Mouse (Mus musculus) liver, embryonic 13.5 days (tissue): ENCODE results near the gene Fyb. TPM values are rescaled to one million over a fixed set of nuclear protein-coding genes. Genes with fewer than 3 reads are reported as not detected.

Experiments
- ATAC-seq: fragments of 200-750 bp; cut with Nextera tagmentation; 2 replicates; pipeline ENCODE4 v1.8.0; 2017; ENCODE audit warnings: low read depth, mild to moderate bottlenecking, moderate number of reproducible peaks, moderate library complexity
- DNase-seq: peaks from one replicate; pipeline ENCODE4 v3.0.0; 2022
- H3K27ac ChIP-seq: fragments of 300-500 bp; sonication (generic); 2 replicates; pipeline ENCODE4 v1.5.1; 2015; ENCODE audit warnings: moderate library complexity, mild to moderate bottlenecking, inconsistent platforms
- H3K27me3 ChIP-seq: fragments of 300-500 bp; sonication (generic); 2 replicates; pipeline ENCODE4 v1.6.1; 2015; ENCODE audit warnings: mild to moderate bottlenecking, inconsistent platforms
- H3K36me3 ChIP-seq: fragments of 300-500 bp; sonication (generic); 2 replicates; pipeline ENCODE4 v1.6.1; 2015; ENCODE audit warnings: mild to moderate bottlenecking, inconsistent platforms
- H3K4me1 ChIP-seq: fragments of 300-500 bp; sonication (generic); replicated peaks from 2 replicates; pipeline ENCODE4 v1.6.1; 2015; ENCODE audit warnings: inconsistent platforms
- H3K4me2 ChIP-seq: fragments of 300-500 bp; sonication (generic); 2 replicates; pipeline ENCODE4 v1.6.1; 2015; ENCODE audit warnings: inconsistent platforms, mild to moderate bottlenecking, moderate library complexity
- H3K4me3 ChIP-seq: fragments of 300-500 bp; sonication (generic); replicated peaks from 2 replicates; pipeline ENCODE4 v1.5.1; 2015; ENCODE audit warnings: mild to moderate bottlenecking, inconsistent platforms
- H3K9ac ChIP-seq: fragments of 300-500 bp; sonication (generic); 2 replicates; pipeline ENCODE4 v1.6.1; 2015; ENCODE audit warnings: mild to moderate bottlenecking, inconsistent platforms
- H3K9me3 ChIP-seq: fragments of 300-500 bp; sonication (generic); replicated peaks from 2 replicates; pipeline ENCODE4 v1.6.1; 2016; ENCODE audit warnings: inconsistent platforms
- WGBS: fragments of 180-500 bp; shearing (Covaris S2); methylation state at CpG from one replicate; pipeline ENCODE4 v1.1.7; 2015; ENCODE audit not compliant: insufficient replicate concordance; 5-methylcytosine and 5-hydroxymethylcytosine counted together
- polyA plus RNA-seq: library from polyadenylated mRNA; unstranded; fragments of >200 nt; fragmentation: Nextera tagmentation; extraction: Ambion mirVana; gene quantifications from 2 replicates; pipeline ENCODE4 v1.2.1, GENCODE M21; 2015

Gene Fyb
- polyA plus RNA-seq, 1 experiment from 2014 or later = 27.5 TPM

DNA sequence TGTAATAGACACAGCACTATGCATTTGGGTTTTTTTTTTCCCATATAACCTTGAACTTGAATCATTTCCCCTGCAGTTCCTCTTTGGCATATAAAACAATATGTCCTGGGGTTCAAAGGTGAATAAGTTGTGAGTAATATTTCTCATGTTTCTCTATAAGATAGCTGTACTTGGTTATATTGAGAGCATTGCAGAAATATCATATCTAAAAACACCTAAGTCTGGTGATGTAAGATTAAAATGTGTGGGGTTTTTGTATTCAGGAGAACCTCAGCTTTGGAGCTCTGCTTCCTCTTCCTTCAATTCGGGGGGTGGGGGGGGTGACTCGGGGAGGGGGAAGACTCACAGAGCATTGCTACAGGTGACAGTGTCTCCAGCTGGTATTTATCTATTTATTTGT lies 40.0 kb downstream of the Fyb start:
- Histone ChIP-seq H3K9ac (no peak overlapping the region), H3K27me3 (no peaks in the 10 kb centered on the region), H3K36me3 (no peaks in the 10 kb centered on the region), H3K4me1 (peaks cover 13% of the 10 kb centered on the region), H3K27ac (no peak overlapping the region), H3K4me3 (no peak overlapping the region), H3K4me2 (no peak overlapping the region), H3K9me3 (no peaks in the 10 kb centered on the region)
- ATAC-seq (no peak), DNase-seq (no peak)
- WGBS = 25% methylated on average over 2 of the region's 2 CpGs

DNA sequence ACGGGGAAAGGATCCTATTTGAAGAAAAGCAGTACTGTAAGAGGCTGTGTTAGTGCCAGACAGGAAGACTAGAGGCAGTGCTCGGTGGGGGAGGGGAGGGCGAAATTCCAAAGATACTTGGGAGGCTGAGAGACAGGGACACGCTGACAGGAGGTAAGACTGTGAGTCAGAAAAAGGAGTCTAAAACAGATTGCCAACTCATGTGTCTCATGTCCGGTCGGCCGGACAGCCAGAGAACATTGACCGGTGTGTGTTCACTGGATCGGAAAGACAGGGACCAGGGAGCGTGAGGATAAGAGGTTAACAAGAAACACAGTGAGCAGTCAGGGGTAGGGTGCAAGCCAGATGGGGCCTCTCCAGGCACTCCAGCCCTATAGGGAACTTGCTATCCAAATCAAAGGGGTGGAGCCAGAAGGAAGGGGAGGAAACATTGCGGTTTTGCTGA lies 42.3 kb downstream of the Fyb start:
- Histone ChIP-seq H3K4me3 (0 out of 2 replicates have a peak overlapping the region, but pooled peaks have one; percentile 11), H3K4me1 (peaks cover 25% of the 10 kb centered on the region), H3K4me2 (peak overlapping the region; percentile 34), H3K9ac (no peak overlapping the region), H3K27me3 (no peaks in the 10 kb centered on the region), H3K27ac (no peak overlapping the region), H3K9me3 (no peaks in the 10 kb centered on the region), H3K36me3 (no peaks in the 10 kb centered on the region)
- peak; percentile 79 for ATAC-seq
- WGBS = 21% methylated on average over 11 of the region's 11 CpGs
- no peak for DNase-seq

DNA sequence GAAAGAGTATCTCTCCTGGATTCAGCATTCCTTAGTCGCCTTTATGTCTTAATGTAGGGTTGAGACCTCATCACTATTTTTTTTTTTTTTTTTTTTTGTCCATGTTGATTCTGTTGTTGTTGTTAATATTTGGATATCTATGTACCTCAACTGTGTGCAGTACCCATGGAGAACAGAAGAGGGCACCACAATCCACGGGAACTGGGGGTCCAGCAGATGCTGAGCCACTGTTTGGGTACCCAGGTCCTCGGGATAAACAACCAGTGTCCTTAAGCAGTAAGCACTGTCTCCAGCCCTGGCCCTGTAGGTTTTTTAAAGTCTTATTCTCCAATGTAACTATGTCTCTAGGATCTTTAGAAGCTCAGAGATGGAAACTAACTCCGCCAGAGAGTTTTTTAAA lies 43.2 kb downstream of the Fyb start:
- H3K4me2 ChIP-seq = no peak overlapping the region
- 78% methylated on average over 4 of the region's 4 CpGs for WGBS
- H3K4me3 ChIP-seq = no peak overlapping the region
- no peaks in the 10 kb centered on the region for H3K36me3 ChIP-seq
- H3K4me1 ChIP-seq = peaks cover 25% of the 10 kb centered on the region
- no peak overlapping the region for H3K9ac ChIP-seq
- ATAC-seq (no peak), DNase-seq (no peak)
- H3K27ac ChIP-seq = no peak overlapping the region
- no peaks in the 10 kb centered on the region for H3K9me3 ChIP-seq
- no peaks in the 10 kb centered on the region for H3K27me3 ChIP-seq

DNA sequence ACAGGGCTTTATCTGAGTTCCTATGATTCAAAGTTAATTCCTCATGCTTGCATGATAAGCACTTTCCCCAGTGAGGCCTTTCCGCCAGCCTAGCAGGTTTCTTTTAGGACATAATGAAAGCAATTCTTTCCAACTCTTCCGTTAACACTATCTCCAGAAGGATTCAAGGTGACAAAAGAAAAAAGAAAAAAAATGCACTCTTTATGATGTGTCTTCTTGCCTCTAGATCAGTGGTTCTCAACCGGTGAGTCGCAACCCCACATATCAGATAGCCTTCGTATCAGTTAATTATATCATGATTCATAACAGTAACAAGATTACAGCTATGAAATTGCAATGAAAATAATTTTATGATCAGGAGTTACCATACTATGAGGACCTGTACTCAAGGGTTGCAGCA lies 45.3 kb downstream of the Fyb start:
- no peak overlapping the region for H3K4me2 ChIP-seq
- no peak for DNase-seq
- 70% methylated on average over 5 of the region's 5 CpGs for WGBS

DNA sequence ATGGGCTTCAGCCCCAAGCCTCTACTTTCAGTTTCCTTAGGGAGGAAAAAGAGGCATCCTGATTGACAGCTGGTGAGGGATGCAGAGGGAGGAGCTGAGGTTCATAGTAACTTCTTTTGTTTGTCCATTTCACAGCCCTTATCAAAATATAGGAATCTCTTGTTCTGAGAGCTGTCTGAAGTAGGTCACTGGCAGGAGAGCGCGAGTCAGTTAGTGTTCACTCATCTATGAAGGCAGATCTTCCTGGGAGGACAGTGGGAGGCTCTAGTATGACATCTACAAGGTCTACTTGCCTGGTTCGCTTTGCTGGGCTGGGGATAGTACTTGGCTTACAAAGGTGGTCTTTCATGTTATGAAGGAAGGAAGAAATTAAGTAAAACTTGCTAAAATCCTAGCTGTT lies 46.0 kb downstream of the Fyb start:
- no peak overlapping the region for H3K27ac ChIP-seq
- DNase-seq = no peak

More for the DNA sequence above, 45.3 kb downstream of the Fyb start:
- peaks cover 25% of the 10 kb centered on the region for H3K4me1 ChIP-seq
- no peak overlapping the region for H3K9ac ChIP-seq
- no peak for ATAC-seq
- no peak overlapping the region for H3K4me3 ChIP-seq
- H3K36me3 ChIP-seq = no peaks in the 10 kb centered on the region
- no peaks in the 10 kb centered on the region for H3K27me3 ChIP-seq
- no peaks in the 10 kb centered on the region for H3K9me3 ChIP-seq
- no peak overlapping the region for H3K27ac ChIP-seq

DNA sequence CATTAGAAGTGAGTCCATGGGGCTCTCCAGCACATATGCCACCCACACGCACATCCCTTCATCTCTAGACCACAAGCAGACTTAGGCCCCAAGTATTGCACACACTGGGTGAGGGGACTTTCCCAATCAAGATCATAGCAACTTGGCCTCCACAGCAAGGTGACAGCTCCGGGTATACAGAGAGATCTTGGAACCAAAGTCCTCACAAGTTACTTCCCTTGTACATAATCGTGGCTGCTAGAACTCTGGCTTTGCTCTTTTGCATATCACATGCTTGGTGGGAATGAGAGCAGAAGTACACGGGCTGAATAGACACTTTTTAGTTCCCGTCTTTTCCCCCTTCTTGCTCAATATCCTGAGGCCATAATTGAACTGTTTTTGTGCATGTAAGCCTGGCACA lies 46.4 kb downstream of the Fyb start:
- WGBS = 22% methylated on average over 5 of the region's 5 CpGs
- H3K9ac ChIP-seq = no peak overlapping the region
- H3K4me2 ChIP-seq = no peak overlapping the region
- DNase-seq (no peak), ATAC-seq (no peak; the same call in 1 of the 2 replicates)
- H3K4me1 ChIP-seq = peaks cover 25% of the 10 kb centered on the region
- no peak overlapping the region for H3K4me3 ChIP-seq
- no peaks in the 10 kb centered on the region for H3K9me3 ChIP-seq
- no peak overlapping the region for H3K27ac ChIP-seq
- no peaks in the 10 kb centered on the region for H3K27me3 ChIP-seq
- no peaks in the 10 kb centered on the region for H3K36me3 ChIP-seq

More for the DNA sequence above, 46.0 kb downstream of the Fyb start:
- no peak for ATAC-seq
- Histone ChIP-seq H3K4me1 (peaks cover 25% of the 10 kb centered on the region), H3K36me3 (no peaks in the 10 kb centered on the region), H3K4me3 (no peak overlapping the region), H3K4me2 (no peak overlapping the region), H3K9me3 (no peaks in the 10 kb centered on the region), H3K9ac (no peak overlapping the region), H3K27me3 (no peaks in the 10 kb centered on the region)
- WGBS = 46% methylated on average over 3 of the region's 3 CpGs

DNA sequence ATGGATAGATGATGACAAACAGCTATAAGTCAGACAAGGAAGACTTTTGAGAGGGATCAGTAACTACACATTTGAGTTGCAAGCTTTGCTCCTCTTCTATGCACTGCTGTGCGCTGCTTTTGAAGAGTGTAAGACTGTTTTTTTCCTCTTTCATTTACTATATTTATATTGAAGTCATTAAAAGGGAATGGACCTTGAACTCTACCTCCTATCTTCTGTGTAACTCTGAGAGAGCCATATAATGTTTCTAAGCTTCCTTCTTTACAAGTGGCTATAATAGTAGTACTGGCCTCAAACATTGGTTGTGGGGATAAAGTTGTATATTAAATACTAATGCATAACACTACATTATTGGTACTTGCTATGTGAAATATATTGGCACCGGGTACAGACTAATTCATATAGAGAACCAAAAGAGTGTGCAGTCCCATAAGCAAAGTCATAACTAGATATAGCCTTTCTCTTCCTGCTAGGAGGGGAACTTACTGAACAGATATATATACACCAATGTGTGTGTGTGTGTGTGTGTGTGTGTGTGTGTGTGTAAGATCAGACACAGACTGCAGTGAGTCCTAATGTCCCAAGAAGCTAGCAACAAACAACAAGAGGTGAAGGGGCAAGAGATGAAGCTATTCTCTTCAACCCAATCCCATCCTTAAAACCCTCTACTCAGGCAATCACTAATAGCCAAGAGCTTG lies 47.7 kb downstream of the Fyb start:
- H3K4me1 ChIP-seq = peaks cover 23% of the 10 kb centered on the region
- DNase-seq (no peak), ATAC-seq (no peak)
- H3K4me2 ChIP-seq = no peak overlapping the region
- H3K27me3 ChIP-seq = no peaks in the 10 kb centered on the region
- no peaks in the 10 kb centered on the region for H3K36me3 ChIP-seq
- WGBS = 78% methylated on average over 2 of the region's 2 CpGs
- H3K9ac ChIP-seq = no peak overlapping the region
- H3K27ac ChIP-seq = no peak overlapping the region
- H3K4me3 ChIP-seq = no peak overlapping the region
- no peaks in the 10 kb centered on the region for H3K9me3 ChIP-seq

DNA sequence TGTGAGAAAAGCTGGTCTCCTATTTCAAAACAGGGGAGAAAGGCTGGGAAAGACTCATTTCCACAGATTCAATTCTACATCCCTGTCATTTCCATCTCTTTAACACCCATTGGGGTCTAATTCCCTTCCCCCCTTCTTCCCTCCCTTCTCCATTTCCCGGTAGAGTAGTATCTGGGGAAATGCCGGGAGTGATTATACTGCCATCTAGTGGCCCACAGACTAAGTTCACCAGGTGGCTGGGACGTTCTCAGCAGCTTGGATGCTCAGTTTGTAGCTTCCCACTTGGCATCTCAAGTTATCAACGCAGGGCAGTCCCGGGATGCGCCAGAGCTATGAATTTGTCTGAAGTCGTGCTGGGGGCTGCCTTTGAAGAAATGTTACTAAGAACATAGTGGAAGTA lies 48.2 kb downstream of the Fyb start:
- no peaks in the 10 kb centered on the region for H3K36me3 ChIP-seq
- no peak overlapping the region for H3K9ac ChIP-seq
- no peak overlapping the region for H3K4me2 ChIP-seq
- H3K4me3 ChIP-seq = no peak overlapping the region
- peaks cover 23% of the 10 kb centered on the region for H3K4me1 ChIP-seq
- H3K27ac ChIP-seq = no peak overlapping the region
- 5% methylated on average over 7 of the region's 7 CpGs for WGBS
- ATAC-seq (no peak), DNase-seq (no peak)
- H3K27me3 ChIP-seq = no peaks in the 10 kb centered on the region
- no peaks in the 10 kb centered on the region for H3K9me3 ChIP-seq

DNA sequence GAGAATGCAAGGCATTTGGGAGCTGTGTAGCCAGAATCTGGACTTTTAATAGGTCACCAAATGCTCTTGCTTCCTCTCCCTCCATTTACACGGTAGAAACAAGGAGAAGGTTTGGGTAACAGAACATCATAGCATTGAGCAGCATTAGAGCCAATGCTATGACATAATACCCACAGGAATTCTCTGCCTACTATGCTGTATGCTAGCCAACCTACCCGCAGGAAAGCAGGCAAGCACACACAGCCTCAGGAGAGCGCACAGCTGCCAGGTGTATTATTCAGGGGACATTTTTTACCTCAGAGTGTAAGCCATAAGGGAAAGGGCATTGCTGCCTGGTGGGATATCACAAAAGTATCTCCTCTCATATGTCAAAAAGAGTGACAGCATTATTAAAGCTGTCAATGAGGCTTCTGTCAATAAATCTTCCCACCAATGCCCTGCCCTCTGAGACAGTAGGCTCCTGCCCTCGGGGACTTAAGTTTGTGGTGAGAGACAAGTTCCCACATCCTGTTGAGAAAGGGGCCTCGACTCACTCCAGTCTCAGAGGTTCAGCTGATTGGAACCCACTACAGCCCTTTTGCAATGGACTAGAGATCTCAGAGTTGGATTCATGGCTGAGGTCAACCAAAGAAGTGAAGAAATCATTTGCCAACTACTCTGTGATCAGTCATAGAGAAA lies 51.8 kb downstream of the Fyb start:
- Histone ChIP-seq H3K4me2 (no peak overlapping the region), H3K9me3 (no peaks in the 10 kb centered on the region), H3K27ac (no peak overlapping the region), H3K4me3 (no peak overlapping the region), H3K9ac (no peak overlapping the region), H3K36me3 (no peaks in the 10 kb centered on the region), H3K4me1 (peaks cover 25% of the 10 kb centered on the region), H3K27me3 (no peaks in the 10 kb centered on the region)
- WGBS = 26% methylated on average over 5 of the region's 5 CpGs
- DNase-seq (no peak), ATAC-seq (no peak)

DNA sequence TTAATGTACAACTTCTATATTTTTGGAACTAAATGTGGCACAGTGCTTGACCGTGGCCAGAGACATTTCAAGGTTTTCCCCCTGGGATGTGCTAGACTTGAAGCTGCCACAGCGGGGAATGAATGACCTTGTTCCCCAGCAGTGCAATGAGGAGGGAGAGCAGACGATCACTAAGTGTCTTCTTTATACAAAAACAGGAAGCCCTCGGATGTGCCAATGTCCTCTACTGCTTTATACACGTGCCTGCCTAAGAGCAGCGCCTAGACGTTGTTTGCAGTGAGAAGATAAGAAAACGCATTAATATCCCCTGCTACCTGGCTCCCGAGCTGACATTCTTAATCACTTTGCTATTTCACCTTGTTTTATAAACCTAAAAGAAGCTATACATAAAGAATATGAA lies 55.3 kb downstream of the Fyb start:
- 15% methylated on average over 9 of the region's 9 CpGs for WGBS
- no peak overlapping the region for H3K9ac ChIP-seq
- H3K9me3 ChIP-seq = no peaks in the 10 kb centered on the region
- H3K36me3 ChIP-seq = 0 out of 2 replicates have a peak, but pooled peaks cover 3% of the 10 kb centered on the region
- H3K4me3 ChIP-seq = no peak overlapping the region
- H3K27ac ChIP-seq = no peak overlapping the region
- DNase-seq (no peak), ATAC-seq (no peak; the same call in 1 of the 2 replicates)
- H3K4me1 ChIP-seq = peaks cover 34% of the 10 kb centered on the region
- no peak overlapping the region for H3K4me2 ChIP-seq
- no peaks in the 10 kb centered on the region for H3K27me3 ChIP-seq

DNA sequence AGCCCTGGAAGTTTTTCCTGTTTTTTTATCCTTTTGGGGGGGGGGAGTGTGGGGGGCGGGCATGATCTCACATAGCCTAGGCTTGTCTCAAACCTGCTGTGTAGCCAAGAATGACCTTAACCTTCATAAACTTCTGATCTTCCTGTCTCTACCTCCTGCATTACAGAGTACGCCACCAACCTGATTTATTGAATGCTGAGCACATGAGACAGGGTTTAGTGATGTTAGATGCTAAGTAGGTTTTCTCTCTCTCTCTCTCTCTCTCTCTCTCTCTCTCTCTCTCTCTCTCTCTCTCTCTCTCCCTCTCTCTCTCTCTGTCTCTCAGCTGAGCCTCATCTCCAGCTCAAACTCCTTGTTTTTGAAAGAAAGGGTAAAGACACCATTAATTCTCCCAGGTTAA lies 56.0 kb downstream of the Fyb start:
- no peak overlapping the region for H3K27ac ChIP-seq
- DNase-seq (no peak), ATAC-seq (no peak)
- peaks cover 34% of the 10 kb centered on the region for H3K4me1 ChIP-seq
- H3K36me3 ChIP-seq = 0 out of 2 replicates have a peak, but pooled peaks cover 3% of the 10 kb centered on the region
- no peak overlapping the region for H3K9ac ChIP-seq
- no peaks in the 10 kb centered on the region for H3K9me3 ChIP-seq
- no peaks in the 10 kb centered on the region for H3K27me3 ChIP-seq
- H3K4me3 ChIP-seq = no peak overlapping the region
- no peak overlapping the region for H3K4me2 ChIP-seq
- WGBS = 60% methylated on average over 2 of the region's 2 CpGs
